Mouse (Mus musculus) forebrain, embryonic 12.5 days (tissue): ENCODE results near the gene Acsf2. TPM values are rescaled to one million over a fixed set of nuclear protein-coding genes. Genes with fewer than 3 reads are reported as not detected.

ENCODE experiments used
- ATAC-seq: fragments of 200-750 bp; cut with Nextera tagmentation; 2 replicates; pipeline ENCODE4 v1.8.0; 2017; ENCODE audit warnings: moderate TSS enrichment; ENCODE audit not compliant: low FRiP score
- H3K27ac ChIP-seq: fragments of 300-500 bp; sonication (generic); 2 replicates; pipeline ENCODE4 v1.5.1; 2016; ENCODE audit warnings: mild to moderate bottlenecking
- H3K27me3 ChIP-seq: fragments of 300-500 bp; sonication (generic); 2 replicates; pipeline ENCODE4 v1.6.1; 2016; ENCODE audit warnings: mild to moderate bottlenecking
- H3K36me3 ChIP-seq: fragments of 300-500 bp; sonication (generic); replicated peaks from 2 replicates; pipeline ENCODE4 v1.6.1; 2016; ENCODE audit warnings: mild to moderate bottlenecking
- H3K4me1 ChIP-seq: fragments of 300-500 bp; sonication (generic); 2 replicates; pipeline ENCODE4 v1.6.1; 2016
- H3K4me2 ChIP-seq: fragments of 300-500 bp; sonication (generic); 2 replicates; pipeline ENCODE4 v1.6.1; 2016; ENCODE audit warnings: mild to moderate bottlenecking, moderate library complexity
- H3K4me3 ChIP-seq: fragments of 300-500 bp; sonication (generic); replicated peaks from 2 replicates; pipeline ENCODE4 v1.5.1; 2016; ENCODE audit warnings: mild to moderate bottlenecking
- H3K9ac ChIP-seq: fragments of 300-500 bp; sonication (generic); 2 replicates; pipeline ENCODE4 v1.6.1; 2016; ENCODE audit warnings: mild to moderate bottlenecking
- H3K9me3 ChIP-seq: fragments of 300-500 bp; sonication (generic); 2 replicates; pipeline ENCODE4 v1.6.1; 2016
- WGBS: fragments of 180-500 bp; shearing (Covaris S2); methylation state at CpG from one replicate; pipeline ENCODE4 v1.1.7; 2016; 5-methylcytosine and 5-hydroxymethylcytosine counted together
- polyA plus RNA-seq: library from polyadenylated mRNA; unstranded; fragments of >200 nt; fragmentation: Nextera tagmentation; extraction: Ambion mirVana; gene quantifications from 2 replicates; pipeline ENCODE4 v1.2.1, GENCODE M21; 2016

Acsf2 gene
- polyA plus RNA-seq, 1 experiment from 2014 or later: 4.0 TPM

GRCm38 (mm10) chr11:94587511-94587910, 14.2 kb downstream of the Acsf2 start:
- no peak for ATAC-seq
- Histone ChIP-seq H3K9me3 (no peaks in the 10 kb centered on the region), H3K36me3 (no peaks in the 10 kb centered on the region), H3K27me3 (no peaks in the 10 kb centered on the region), H3K27ac (no peak overlapping the region), H3K9ac (no peak overlapping the region), H3K4me2 (no peak overlapping the region), H3K4me3 (no peak overlapping the region), H3K4me1 (0 out of 2 replicates have a peak, but pooled peaks cover 4% of the 10 kb centered on the region)
- WGBS: 84% methylated on average over 6 of the region's 6 CpGs

GRCm38 (mm10) chr11:94585091-94585490, 16.6 kb downstream of the Acsf2 start:
- no peak overlapping the region for H3K27ac ChIP-seq
- H3K36me3 ChIP-seq: no peaks in the 10 kb centered on the region
- no peaks in the 10 kb centered on the region for H3K27me3 ChIP-seq
- WGBS: 96% methylated on average over 9 of the region's 9 CpGs
- ATAC-seq: no peak
- no peak overlapping the region for H3K9ac ChIP-seq
- H3K9me3 ChIP-seq: no peaks in the 10 kb centered on the region
- H3K4me1 ChIP-seq: no peaks in the 10 kb centered on the region
- no peak overlapping the region for H3K4me3 ChIP-seq
- no peak overlapping the region for H3K4me2 ChIP-seq

GRCm38 (mm10) chr11:94580111-94580740, 21.4 kb downstream of the Acsf2 start:
- ATAC-seq: no peak
- H3K36me3 ChIP-seq: no peaks in the 10 kb centered on the region
- H3K27me3 ChIP-seq: no peaks in the 10 kb centered on the region
- WGBS: 91% methylated on average over 5 of the region's 5 CpGs
- H3K4me3 ChIP-seq: no peak overlapping the region
- no peak overlapping the region for H3K9ac ChIP-seq
- H3K27ac ChIP-seq: no peak overlapping the region
- H3K9me3 ChIP-seq: no peaks in the 10 kb centered on the region
- no peak overlapping the region for H3K4me2 ChIP-seq
- no peaks in the 10 kb centered on the region for H3K4me1 ChIP-seq

GRCm38 (mm10) chr11:94576361-94576760, 25.3 kb downstream of the Acsf2 start:
- no peaks in the 10 kb centered on the region for H3K9me3 ChIP-seq
- H3K4me2 ChIP-seq: no peak overlapping the region
- H3K4me3 ChIP-seq: no peak overlapping the region
- H3K27ac ChIP-seq: no peak overlapping the region
- no peaks in the 10 kb centered on the region for H3K36me3 ChIP-seq
- H3K27me3 ChIP-seq: no peaks in the 10 kb centered on the region
- 92% methylated on average over 9 of the region's 9 CpGs for WGBS
- no peak overlapping the region for H3K9ac ChIP-seq
- H3K4me1 ChIP-seq: no peaks in the 10 kb centered on the region
- no peak for ATAC-seq

GRCm38 (mm10) chr11:94575036-94575435, 26.6 kb downstream of the Acsf2 start:
- no peak for ATAC-seq
- no peaks in the 10 kb centered on the region for H3K27me3 ChIP-seq
- no peak overlapping the region for H3K4me2 ChIP-seq
- H3K36me3 ChIP-seq: no peaks in the 10 kb centered on the region
- no peak overlapping the region for H3K9ac ChIP-seq
- no peaks in the 10 kb centered on the region for H3K4me1 ChIP-seq
- no peaks in the 10 kb centered on the region for H3K9me3 ChIP-seq
- H3K4me3 ChIP-seq: no peak overlapping the region
- 71% methylated on average over 2 of the region's 2 CpGs for WGBS
- no peak overlapping the region for H3K27ac ChIP-seq

GRCm38 (mm10) chr11:94574560-94574959, 27.1 kb downstream of the Acsf2 start:
- no peak for ATAC-seq
- Histone ChIP-seq H3K27ac (no peak overlapping the region), H3K4me2 (no peak overlapping the region), H3K4me3 (no peak overlapping the region), H3K36me3 (no peaks in the 10 kb centered on the region), H3K4me1 (no peaks in the 10 kb centered on the region), H3K9me3 (no peaks in the 10 kb centered on the region), H3K9ac (no peak overlapping the region), H3K27me3 (no peaks in the 10 kb centered on the region)
- 29% methylated on average over 6 of the region's 7 CpGs for WGBS

- 88% methylated on average over 1 of the region's 1 CpGs for WGBS
- Histone ChIP-seq H3K4me3 (no peak overlapping the region), H3K27ac (no peak overlapping the region), H3K4me2 (no peak overlapping the region), H3K9ac (no peak overlapping the region), H3K27me3 (no peaks in the 10 kb centered on the region; the same call in 1 of the 2 replicates), H3K36me3 (no peaks in the 10 kb centered on the region), H3K9me3 (no peaks in the 10 kb centered on the region), H3K4me1 (no peaks in the 10 kb centered on the region)
- no peak for ATAC-seq
Measured at GRCm38 (mm10) chr11:94571850-94572249, 29.8 kb downstream of the Acsf2 start.

GRCm38 (mm10) chr11:94570612-94571011, 31.1 kb downstream of the Acsf2 start:
- Histone ChIP-seq H3K27me3 (peaks cover 10% of the 10 kb centered on the region), H3K9ac (no peak overlapping the region), H3K4me1 (no peaks in the 10 kb centered on the region), H3K9me3 (no peaks in the 10 kb centered on the region), H3K36me3 (no peaks in the 10 kb centered on the region), H3K4me3 (no peak overlapping the region), H3K27ac (no peak overlapping the region), H3K4me2 (no peak overlapping the region)
- WGBS: 48% methylated on average over 9 of the region's 9 CpGs
- no peak for ATAC-seq

- WGBS: 90% methylated on average over 7 of the region's 7 CpGs
- no peak overlapping the region for H3K4me2 ChIP-seq
- H3K9ac ChIP-seq: no peak overlapping the region
- H3K4me3 ChIP-seq: no peak overlapping the region
- peaks cover 37% of the 10 kb centered on the region for H3K27me3 ChIP-seq
- H3K36me3 ChIP-seq: no peaks in the 10 kb centered on the region
- H3K27ac ChIP-seq: no peak overlapping the region
- peaks cover 18% of the 10 kb centered on the region for H3K4me1 ChIP-seq
- no peaks in the 10 kb centered on the region for H3K9me3 ChIP-seq
- no peak for ATAC-seq
Measured at GRCm38 (mm10) chr11:94567326-94567725, 34.3 kb downstream of the Acsf2 start.

- Histone ChIP-seq H3K4me1 (peaks cover 18% of the 10 kb centered on the region), H3K9ac (no peak overlapping the region), H3K36me3 (no peaks in the 10 kb centered on the region), H3K27me3 (peaks cover 37% of the 10 kb centered on the region), H3K9me3 (no peaks in the 10 kb centered on the region), H3K4me2 (no peak overlapping the region), H3K27ac (no peak overlapping the region), H3K4me3 (no peak overlapping the region)
- WGBS: 82% methylated on average over 6 of the region's 6 CpGs
- no peak for ATAC-seq
Measured at GRCm38 (mm10) chr11:94566534-94566933, 35.1 kb downstream of the Acsf2 start.

GRCm38 (mm10) chr11:94565151-94565479, 36.6 kb downstream of the Acsf2 start:
- no peak for ATAC-seq
- Histone ChIP-seq H3K27ac (no peak overlapping the region), H3K4me1 (peaks cover 18% of the 10 kb centered on the region), H3K36me3 (no peaks in the 10 kb centered on the region), H3K4me3 (peak overlapping the region; percentile 25), H3K9me3 (no peaks in the 10 kb centered on the region), H3K4me2 (peak overlapping the region; percentile 51), H3K9ac (peak overlapping the region; percentile 18; the same call in 1 of the 2 replicates), H3K27me3 (peaks cover 37% of the 10 kb centered on the region)
- 11% methylated on average over 16 of the region's 16 CpGs for WGBS

GRCm38 (mm10) chr11:94564437-94565150, 37.1 kb downstream of the Acsf2 start, which contains the start of gene Chad:
Gene Chad, plus strand, starts transcription at chr11:94565047.
- no peak for ATAC-seq
- H3K27me3 ChIP-seq: peaks cover 37% of the 10 kb centered on the region
- WGBS: 2% methylated on average over 35 of the region's 35 CpGs
- no peaks in the 10 kb centered on the region for H3K36me3 ChIP-seq
- H3K4me2 ChIP-seq: peak within 1 kb of the TSS; percentile 51
- H3K4me1 ChIP-seq: peaks cover 18% of the 10 kb centered on the region
- peak within 1 kb of the TSS; percentile 18 for H3K9ac ChIP-seq
- peak within 1 kb of the TSS; percentile 25 for H3K4me3 ChIP-seq
- no peaks in the 10 kb centered on the region for H3K9me3 ChIP-seq
- no peak within 1 kb of the TSS for H3K27ac ChIP-seq

GRCm38 (mm10) chr11:94563821-94564220, 37.9 kb downstream of the Acsf2 start:
- Histone ChIP-seq H3K27me3 (peaks cover 37% of the 10 kb centered on the region), H3K9ac (no peak overlapping the region), H3K27ac (no peak overlapping the region), H3K4me1 (peaks cover 18% of the 10 kb centered on the region), H3K4me3 (no peak overlapping the region), H3K36me3 (no peaks in the 10 kb centered on the region), H3K9me3 (no peaks in the 10 kb centered on the region), H3K4me2 (peak overlapping the region; percentile 51)
- WGBS: 51% methylated on average over 5 of the region's 5 CpGs
- peak; percentile 46; the same call in 1 of the 2 replicates for ATAC-seq
